Mouse (Mus musculus) embryonic facial prominence, embryonic 11.5 days (tissue): ENCODE measurements around the gene Tecr. TPM values are rescaled to one million over a fixed set of nuclear protein-coding genes. Genes with fewer than 3 reads are reported as not detected.

Experiments
- ATAC-seq: fragments of 200-750 bp; cut with Nextera tagmentation; replicated peaks from 2 replicates; pipeline ENCODE4 v1.8.0; 2017; ENCODE audit warnings: low read depth; ENCODE audit not compliant: insufficient number of reproducible peaks, low FRiP score, low TSS enrichment
- DNase-seq: peaks from one replicate; pipeline ENCODE4 v3.0.0-alpha.2; 2015; ENCODE audit warnings: low spot score
- H3K27ac ChIP-seq: fragments of 300-500 bp; sonication (generic); replicated peaks from 2 replicates; pipeline ENCODE4 v1.5.1; 2014; ENCODE audit warnings: mild to moderate bottlenecking, low read depth, low read length, control low read depth
- H3K27me3 ChIP-seq: fragments of 300-500 bp; sonication (generic); 2 replicates; pipeline ENCODE4 v1.6.1; 2014; ENCODE audit warnings: mild to moderate bottlenecking, low read length, moderate library complexity, mixed read lengths; ENCODE audit not compliant: control insufficient read depth, insufficient read depth
- H3K36me3 ChIP-seq: fragments of 300-500 bp; sonication (generic); replicated peaks from 2 replicates; pipeline ENCODE4 v1.6.1; 2014; ENCODE audit warnings: low read depth, mild to moderate bottlenecking, low read length, moderate library complexity, mixed read lengths; ENCODE audit not compliant: control insufficient read depth, insufficient read depth
- H3K4me1 ChIP-seq: fragments of 300-500 bp; sonication (generic); 2 replicates; pipeline ENCODE4 v1.6.1; 2014; ENCODE audit warnings: low read length, mixed read lengths; ENCODE audit not compliant: control insufficient read depth, insufficient read depth
- H3K4me2 ChIP-seq: fragments of 300-500 bp; sonication (generic); 2 replicates; pipeline ENCODE4 v1.6.1; 2014; ENCODE audit warnings: low read depth, mild to moderate bottlenecking, control low read depth, low read length, moderate library complexity
- H3K4me3 ChIP-seq: fragments of 300-500 bp; sonication (generic); 2 replicates; pipeline ENCODE4 v1.5.1; 2014; ENCODE audit warnings: low read depth, low read length, control low read depth
- H3K9ac ChIP-seq: fragments of 300-500 bp; sonication (generic); replicated peaks from 2 replicates; pipeline ENCODE4 v1.6.1; 2014; ENCODE audit warnings: mild to moderate bottlenecking, control low read depth, low read length
- H3K9me3 ChIP-seq: fragments of 300-500 bp; sonication (generic); replicated peaks from 2 replicates; pipeline ENCODE4 v1.6.1; 2016; ENCODE audit warnings: mild to moderate bottlenecking, low read length, inconsistent platforms, mixed read lengths; ENCODE audit not compliant: control insufficient read depth
- WGBS: fragments of 180-500 bp; shearing (Covaris S2); extraction: QIAGEN DNeasy Blood & Tissue Kit; methylation state at CpG from one replicate; pipeline ENCODE4 v1.1.7; 2014; 5-methylcytosine and 5-hydroxymethylcytosine counted together
- polyA plus RNA-seq: library from polyadenylated mRNA; unstranded; fragments of >200 nt; fragmentation: Nextera tagmentation; extraction: Ambion mirVana; gene quantifications from 2 replicates; pipeline ENCODE4 v1.2.1, GENCODE M21; 2014

Tecr gene
- polyA plus RNA-seq, 1 experiment from 2014 or later, result 667 TPM

DNA sequence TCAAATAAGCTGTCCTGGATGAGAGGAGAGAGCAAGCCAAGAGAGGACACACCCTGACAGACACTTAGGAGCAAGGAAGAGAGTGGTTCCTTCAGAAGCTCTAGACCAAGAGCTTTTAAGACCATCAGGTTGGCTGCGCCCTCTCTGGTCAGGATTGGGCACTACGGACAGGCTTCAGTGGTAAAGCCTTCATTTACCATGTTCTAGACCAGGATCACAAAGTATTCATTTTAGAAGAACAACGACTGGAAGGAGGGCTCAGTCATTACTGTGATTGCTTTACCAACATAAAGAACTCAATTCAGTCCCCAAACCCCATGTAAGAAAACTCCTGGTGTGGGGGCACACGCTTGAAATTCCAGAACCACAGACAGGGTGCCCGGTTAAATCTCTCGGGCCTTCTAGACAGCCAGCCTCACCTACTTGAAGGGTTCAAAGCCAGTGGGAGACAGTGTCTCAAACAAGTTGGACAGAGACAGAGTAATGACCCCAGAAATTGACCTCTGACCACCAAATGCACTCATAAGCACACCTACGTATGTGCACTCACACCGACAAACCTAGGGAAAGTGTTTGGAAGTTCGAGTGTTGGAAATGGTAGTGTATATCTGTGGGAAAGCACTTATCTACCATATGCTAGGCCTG, 41.9 kb downstream of the Tecr start:
- no peak for ATAC-seq
- Histone ChIP-seq H3K4me1 (no peaks in the 10 kb centered on the region), H3K9ac (no peak overlapping the region), H3K4me2 (no peak overlapping the region), H3K36me3 (peaks cover 3% of the 10 kb centered on the region), H3K27ac (no peak overlapping the region), H3K27me3 (no peaks in the 10 kb centered on the region), H3K9me3 (no peaks in the 10 kb centered on the region), H3K4me3 (no peak overlapping the region)
- 74% methylated on average over 9 of the region's 9 CpGs for WGBS
- peak; percentile 56 for DNase-seq

DNA sequence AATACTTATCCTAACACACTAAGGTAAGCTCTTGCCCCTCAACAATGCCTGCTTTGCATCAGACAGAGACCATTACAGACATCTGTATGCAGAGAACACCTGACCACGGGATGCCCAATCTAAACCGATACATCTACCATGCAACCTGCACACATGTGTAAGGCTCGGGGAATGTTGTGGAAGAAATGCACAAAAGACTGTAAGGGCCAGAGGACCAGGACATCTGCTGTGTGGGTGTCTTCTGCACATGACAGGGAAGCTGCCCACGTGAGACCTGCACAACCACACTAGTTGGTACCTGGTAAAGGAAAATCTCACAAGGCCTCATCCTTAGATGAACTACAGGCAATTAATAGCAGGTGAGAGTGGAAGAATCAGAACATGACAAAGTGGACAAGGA, 44.5 kb downstream of the Tecr start:
- no peak for ATAC-seq
- Histone ChIP-seq H3K27me3 (no peaks in the 10 kb centered on the region), H3K9ac (no peak overlapping the region), H3K4me1 (no peaks in the 10 kb centered on the region), H3K27ac (no peak overlapping the region), H3K9me3 (no peaks in the 10 kb centered on the region), H3K36me3 (no peaks in the 10 kb centered on the region), H3K4me2 (no peak overlapping the region), H3K4me3 (no peak overlapping the region)
- no peak for DNase-seq
- 79% methylated on average over 4 of the region's 4 CpGs for WGBS

DNA sequence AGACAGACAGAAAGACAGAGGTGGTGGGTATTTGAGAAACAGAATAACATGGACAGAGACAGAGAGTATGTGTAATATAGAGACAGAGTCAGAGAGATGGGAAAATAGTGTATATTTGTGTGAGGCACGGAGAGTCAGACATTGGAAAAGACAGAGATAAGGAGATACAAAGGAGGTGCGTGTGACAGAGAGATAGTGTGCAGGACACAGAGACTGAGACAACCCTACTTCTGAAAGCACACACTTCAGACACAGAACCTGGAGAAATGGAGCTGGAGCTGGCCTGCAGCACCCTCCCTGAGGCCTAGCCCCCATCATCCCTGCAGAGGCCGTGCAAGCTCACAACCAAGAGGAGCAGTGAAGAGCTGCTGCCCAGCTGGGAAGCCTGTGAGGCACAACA, 45.1 kb downstream of the Tecr start:
- H3K4me1 ChIP-seq, result no peaks in the 10 kb centered on the region
- H3K4me2 ChIP-seq, result no peak overlapping the region
- ATAC-seq (no peak), DNase-seq (no peak)
- no peaks in the 10 kb centered on the region for H3K9me3 ChIP-seq
- no peaks in the 10 kb centered on the region for H3K27me3 ChIP-seq
- H3K4me3 ChIP-seq, result no peak overlapping the region
- 75% methylated on average over 3 of the region's 3 CpGs for WGBS
- no peak overlapping the region for H3K9ac ChIP-seq
- no peak overlapping the region for H3K27ac ChIP-seq
- no peaks in the 10 kb centered on the region for H3K36me3 ChIP-seq

DNA sequence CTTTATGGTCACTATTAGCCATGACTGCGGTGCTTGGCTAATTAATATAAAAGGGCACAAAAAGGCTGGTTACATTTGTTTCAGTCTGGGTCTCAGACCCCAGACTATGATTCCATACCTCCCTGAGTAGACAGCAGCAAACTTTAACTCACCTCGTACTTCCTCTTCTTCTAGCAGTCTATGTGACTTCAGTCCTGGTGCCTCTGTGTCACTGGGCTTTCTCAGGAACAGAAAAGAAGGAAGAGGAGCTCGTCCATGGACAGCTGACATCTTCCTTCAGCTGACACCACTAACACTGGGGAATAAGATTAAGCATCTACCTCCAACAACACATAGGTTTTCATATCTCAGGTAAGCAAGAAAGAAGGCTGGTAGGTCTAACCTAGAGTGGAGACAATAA, 72.0 kb downstream of the Tecr start, which contains the start of gene Olfr370:
Gene Olfr370 (plus strand): TSS at position 45 of the 400 bp plus-strand sequence.
- H3K36me3 ChIP-seq, result no peaks in the 10 kb centered on the region
- H3K27me3 ChIP-seq, result no peaks in the 10 kb centered on the region
- WGBS, result 74% methylated on average over 3 of the region's 3 CpGs
- H3K4me1 ChIP-seq, result no peaks in the 10 kb centered on the region
- H3K4me3 ChIP-seq, result no peak within 1 kb of the TSS
- no peak within 1 kb of the TSS for H3K9ac ChIP-seq
- ATAC-seq (no peak), DNase-seq (no peak)
- no peak within 1 kb of the TSS for H3K4me2 ChIP-seq
- no peaks in the 10 kb centered on the region for H3K9me3 ChIP-seq
- no peak within 1 kb of the TSS for H3K27ac ChIP-seq

DNA sequence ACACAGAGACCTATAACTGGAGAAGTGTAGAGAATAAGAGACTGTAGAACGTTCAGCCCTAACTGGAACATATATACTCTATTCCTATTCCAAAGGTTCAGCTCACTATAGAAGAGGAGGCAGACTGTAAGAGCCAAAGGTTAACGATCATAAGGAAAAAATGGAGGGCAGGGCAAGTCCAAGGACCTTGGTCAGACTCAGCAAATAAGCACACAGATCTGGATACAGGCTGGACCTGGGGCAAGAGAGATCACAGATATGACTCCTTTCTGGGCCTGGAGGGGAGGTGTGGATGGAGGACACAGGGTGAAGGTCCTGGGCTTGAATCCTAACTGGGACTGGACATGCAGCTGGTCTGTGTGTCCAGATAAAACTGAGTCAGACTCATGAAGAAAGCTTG, 73.0 kb downstream of the Tecr start:
- no peak for DNase-seq

More for the DNA sequence above, 73.0 kb downstream of the Tecr start:
- H3K4me2 ChIP-seq, result no peak overlapping the region
- no peak for ATAC-seq
- no peak overlapping the region for H3K4me3 ChIP-seq
- no peak overlapping the region for H3K27ac ChIP-seq
- no peaks in the 10 kb centered on the region for H3K4me1 ChIP-seq
- no peaks in the 10 kb centered on the region for H3K9me3 ChIP-seq
- no peaks in the 10 kb centered on the region for H3K36me3 ChIP-seq
- no peak overlapping the region for H3K9ac ChIP-seq
- no peaks in the 10 kb centered on the region for H3K27me3 ChIP-seq
- WGBS, result 86% methylated on average over 2 of the region's 2 CpGs

Other genes starting within 250 kb of the Tecr start
- 4.6 and 4.7 TPM in 2 replicates for gene Clgn, start 218.1 kb downstream of the Tecr start, polyA plus RNA-seq
- 137 and 163 TPM in 2 replicates for gene Scoc, start 149.6 kb downstream of the Tecr start, polyA plus RNA-seq
- not detected in 2 replicates for gene Olfr370, start 72.2 kb downstream of the Tecr start, polyA plus RNA-seq
- 327 and 351 TPM in 2 replicates for gene Ndufb7, start 41.3 kb downstream of the Tecr start, polyA plus RNA-seq
- gene Dnajb1, start 222 bp upstream of the Tecr start, polyA plus RNA-seq, result 54.4 and 61.4 TPM in 2 replicates
- 169 and 177 TPM in 2 replicates for gene Gipc1, start 44.7 kb upstream of the Tecr start, polyA plus RNA-seq
- gene Ptger1, start 58.7 kb upstream of the Tecr start, polyA plus RNA-seq, result 0.27 and 1.9 TPM in 2 replicates
- gene Pkn1, start 91.2 kb upstream of the Tecr start, polyA plus RNA-seq, result 20.6 and 21.5 TPM in 2 replicates
- gene Ddx39, start 107.2 kb upstream of the Tecr start, polyA plus RNA-seq, result 191 and 195 TPM in 2 replicates
- gene Adgre5, start 133.4 kb upstream of the Tecr start, polyA plus RNA-seq, result 19.0 and 22.1 TPM in 2 replicates